Mouse (Mus musculus): ENCODE measurements around the gene Cers3.

Cers3 gene

GRCm38 (mm10) chr7:66743377-66743781, at the start of gene Cers3:
TSS of gene Cers3 (plus strand) at chr7:66743504.
- DNase-seq (ENCODE audit: low read depth), result no peak

- no peak for DNase-seq (ENCODE audit: low read depth)
Observed at GRCm38 (mm10) chr7:66694467-66694866, 48.8 kb upstream of the Cers3 start.

- no peak for DNase-seq (ENCODE audit: low read depth)
Observed at GRCm38 (mm10) chr7:66702721-66703120, 40.6 kb upstream of the Cers3 start.

GRCm38 (mm10) chr7:66704631-66705030, 38.7 kb upstream of the Cers3 start:
- DNase-seq (ENCODE audit: low read depth), result no peak

- no peak for DNase-seq (ENCODE audit: low read depth)
Observed at GRCm38 (mm10) chr7:66711166-66711565, 32.1 kb upstream of the Cers3 start.

- DNase-seq (ENCODE audit: low read depth), result no peak
Observed at GRCm38 (mm10) chr7:66724514-66724913, 18.8 kb upstream of the Cers3 start.

- DNase-seq (ENCODE audit: low read depth), result no peak
Observed at GRCm38 (mm10) chr7:66724954-66725353, 18.4 kb upstream of the Cers3 start.

- DNase-seq (ENCODE audit: low read depth), result no peak
Observed at GRCm38 (mm10) chr7:66728072-66728471, 15.2 kb upstream of the Cers3 start.

GRCm38 (mm10) chr7:66729232-66729631, 14.1 kb upstream of the Cers3 start:
- no peak for DNase-seq (ENCODE audit: low read depth)

GRCm38 (mm10) chr7:66733431-66733830, 9.9 kb upstream of the Cers3 start:
- no peak for DNase-seq (ENCODE audit: low read depth)

- no peak for DNase-seq (ENCODE audit: low read depth)
Observed at GRCm38 (mm10) chr7:66733882-66734281, 9.4 kb upstream of the Cers3 start.

- no peak for DNase-seq (ENCODE audit: low read depth)
Observed at GRCm38 (mm10) chr7:66734466-66734865, 8.8 kb upstream of the Cers3 start.

GRCm38 (mm10) chr7:66734993-66735392, 8.3 kb upstream of the Cers3 start:
- no peak for DNase-seq (ENCODE audit: low read depth)

- no peak for DNase-seq (ENCODE audit: low read depth)
Observed at GRCm38 (mm10) chr7:66737418-66737817, 5.9 kb upstream of the Cers3 start.

- DNase-seq (ENCODE audit: low read depth), result no peak
Observed at GRCm38 (mm10) chr7:66741008-66741407, 2.3 kb upstream of the Cers3 start.

GRCm38 (mm10) chr7:66741412-66741811, 1.9 kb upstream of the Cers3 start:
- DNase-seq (ENCODE audit: low read depth), result no peak

GRCm38 (mm10) chr7:66746972-66747371, 3.7 kb downstream of the Cers3 start:
- DNase-seq (ENCODE audit: low read depth), result peak; percentile 16

- no peak for DNase-seq (ENCODE audit: low read depth)
Observed at GRCm38 (mm10) chr7:66749998-66750397, 6.7 kb downstream of the Cers3 start.

- no peak for DNase-seq (ENCODE audit: low read depth)
Observed at GRCm38 (mm10) chr7:66753816-66754215, 10.5 kb downstream of the Cers3 start.

GRCm38 (mm10) chr7:66755611-66756010, 12.3 kb downstream of the Cers3 start:
- DNase-seq (ENCODE audit: low read depth), result no peak

- DNase-seq (ENCODE audit: low read depth), result no peak
Observed at GRCm38 (mm10) chr7:66769902-66770301, 26.6 kb downstream of the Cers3 start.

GRCm38 (mm10) chr7:66770706-66771105, 27.4 kb downstream of the Cers3 start:
- DNase-seq (ENCODE audit: low read depth), result no peak

- no peak for DNase-seq (ENCODE audit: low read depth)
Observed at GRCm38 (mm10) chr7:66771252-66771651, 27.9 kb downstream of the Cers3 start.

GRCm38 (mm10) chr7:66779411-66779810, 36.1 kb downstream of the Cers3 start:
- no peak for DNase-seq (ENCODE audit: low read depth)

Data from fibroblast of lung, adult 2 months (primary cell).